Mouse (Mus musculus): ENCODE measurements around the gene Fam84a. TPM values are rescaled to one million over a fixed set of nuclear protein-coding genes. Genes with fewer than 3 reads are reported as not detected.
A peak's percentile ranks its signal among the peaks of the same experiment; 100 is the strongest.

The Fam84a gene
- 86.6 and 100 TPM in 2 replicates for polyA plus RNA-seq (2015; fragmentation: Nextera tagmentation; extraction: Ambion mirVana)

- Histone ChIP-seq H3K4me3 (peak within 1 kb of the TSS; percentile 75), H3K27me3 (no peaks in the 10 kb centered on the region), H3K4me1 (peaks cover 38% of the 10 kb centered on the region), H3K4me2 (replicated peaks) (peak within 1 kb of the TSS; percentile 76), H3K9ac (replicated peaks) (peak within 1 kb of the TSS; percentile 56), H3K27ac (replicated peaks) (peak within 1 kb of the TSS; percentile 82), H3K9me3 (no peaks in the 10 kb centered on the region), H3K36me3 (no peaks in the 10 kb centered on the region)
- ATAC-seq (replicated peaks), result peak; percentile 99
- WGBS, result under 1% methylated on average over 31 of the region's 31 CpGs
Measured at GRCm38 (mm10) chr12:14151921-14152320, at the start of gene Fam84a. Fam84a (minus strand) TSS chr12:14152054.

GRCm38 (mm10) chr12:14195479-14195878 is 43.6 kb upstream of the Fam84a start:
- Histone ChIP-seq H3K27me3 (no peaks in the 10 kb centered on the region), H3K4me1 (no peaks in the 10 kb centered on the region), H3K4me3 (no peak overlapping the region), H3K36me3 (no peaks in the 10 kb centered on the region), H3K9me3 (no peaks in the 10 kb centered on the region), H3K4me2 (replicated peaks) (no peak overlapping the region), H3K27ac (replicated peaks) (no peak overlapping the region), H3K9ac (replicated peaks) (no peak overlapping the region)
- ATAC-seq (replicated peaks), result no peak
- WGBS, result 55% methylated on average over 3 of the region's 3 CpGs

- no peak for ATAC-seq (replicated peaks)
- no peak overlapping the region for H3K9ac ChIP-seq (replicated peaks)
- no peak overlapping the region for H3K27ac ChIP-seq (replicated peaks)
- no peak overlapping the region for H3K4me3 ChIP-seq
- WGBS, result 90% methylated on average over 3 of the region's 3 CpGs
- no peaks in the 10 kb centered on the region for H3K27me3 ChIP-seq
- no peaks in the 10 kb centered on the region for H3K4me1 ChIP-seq
- no peaks in the 10 kb centered on the region for H3K36me3 ChIP-seq
- no peaks in the 10 kb centered on the region for H3K9me3 ChIP-seq
- no peak overlapping the region for H3K4me2 ChIP-seq (replicated peaks)
Measured at GRCm38 (mm10) chr12:14186689-14187195, 34.9 kb upstream of the Fam84a start.

- Histone ChIP-seq H3K27ac (replicated peaks) (no peak overlapping the region), H3K9me3 (no peaks in the 10 kb centered on the region), H3K27me3 (no peaks in the 10 kb centered on the region), H3K4me3 (no peak overlapping the region), H3K4me2 (replicated peaks) (no peak overlapping the region), H3K4me1 (no peaks in the 10 kb centered on the region), H3K9ac (replicated peaks) (no peak overlapping the region), H3K36me3 (no peaks in the 10 kb centered on the region)
- no peak for ATAC-seq (replicated peaks)
- WGBS, result 60% methylated on average over 2 of the region's 2 CpGs
Measured at GRCm38 (mm10) chr12:14165713-14166112, 13.9 kb upstream of the Fam84a start.

GRCm38 (mm10) chr12:14164936-14165335 is 13.1 kb upstream of the Fam84a start:
- Histone ChIP-seq H3K27ac (replicated peaks) (no peak overlapping the region), H3K4me1 (no peaks in the 10 kb centered on the region), H3K9ac (replicated peaks) (no peak overlapping the region), H3K9me3 (no peaks in the 10 kb centered on the region), H3K4me3 (no peak overlapping the region), H3K36me3 (no peaks in the 10 kb centered on the region), H3K27me3 (no peaks in the 10 kb centered on the region), H3K4me2 (replicated peaks) (no peak overlapping the region)
- no peak for ATAC-seq (replicated peaks)
- 100% methylated on average over 1 of the region's 1 CpGs for WGBS

DNA sequence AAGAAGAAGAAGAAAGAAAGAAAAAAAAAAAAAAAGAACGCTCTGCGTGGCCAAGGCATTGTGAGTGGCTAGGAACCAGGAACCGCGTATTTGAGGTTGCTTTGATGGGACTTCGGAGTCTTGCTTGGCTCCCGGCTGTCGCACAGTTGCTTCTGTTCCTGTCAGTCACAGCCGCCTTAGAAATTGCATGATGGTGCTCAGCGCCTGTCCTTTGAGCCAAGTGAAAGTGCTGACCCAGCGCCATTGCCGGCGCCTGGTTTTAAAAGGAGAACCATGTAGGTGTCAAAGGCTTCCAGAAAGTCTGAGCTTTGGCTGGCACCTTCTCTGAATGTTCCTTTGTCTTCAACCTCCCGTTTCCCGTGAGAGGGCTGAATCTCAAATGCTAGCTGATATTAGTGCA is 572 bp upstream of the Fam84a start:
- Histone ChIP-seq H3K4me3 (peak overlapping the region; percentile 75), H3K27ac (replicated peaks) (peak overlapping the region; percentile 36), H3K9ac (replicated peaks) (peak overlapping the region; percentile 45), H3K27me3 (no peaks in the 10 kb centered on the region), H3K36me3 (no peaks in the 10 kb centered on the region), H3K4me2 (replicated peaks) (peak overlapping the region; percentile 76), H3K9me3 (no peaks in the 10 kb centered on the region), H3K4me1 (peaks cover 35% of the 10 kb centered on the region)
- ATAC-seq (replicated peaks), result peak; percentile 32
- WGBS, result under 1% methylated on average over 14 of the region's 14 CpGs

GRCm38 (mm10) chr12:14150936-14151631 is 770 bp downstream of the Fam84a start:
- ATAC-seq (replicated peaks), result peak; percentile 26
- Histone ChIP-seq H3K4me3 (peak overlapping the region; percentile 75), H3K36me3 (no peaks in the 10 kb centered on the region), H3K9ac (replicated peaks) (peak overlapping the region; percentile 56), H3K27ac (replicated peaks) (peak overlapping the region; percentile 82), H3K9me3 (no peaks in the 10 kb centered on the region), H3K4me2 (replicated peaks) (peak overlapping the region; percentile 76), H3K27me3 (no peaks in the 10 kb centered on the region), H3K4me1 (peaks cover 38% of the 10 kb centered on the region)
- WGBS, result 2% methylated on average over 19 of the region's 19 CpGs

DNA sequence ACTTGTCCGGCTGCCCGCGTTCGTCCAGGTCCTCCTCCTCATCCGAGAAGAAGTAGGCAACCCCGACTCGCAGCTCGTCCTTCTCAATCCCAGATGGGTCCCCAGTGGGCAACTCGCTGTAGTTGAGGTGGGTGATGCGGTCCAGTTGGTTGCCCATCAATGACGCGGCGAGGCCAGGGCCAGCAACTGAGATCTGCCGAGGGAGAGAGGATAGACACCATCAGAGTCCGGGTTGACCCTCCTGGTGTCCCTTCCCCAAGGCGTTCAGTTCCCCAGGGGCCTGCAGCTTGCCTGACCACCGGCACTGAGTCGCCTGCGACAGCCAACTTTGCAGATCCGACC is 1.3 kb downstream of the Fam84a start:
- ATAC-seq (replicated peaks), result no peak
- Histone ChIP-seq H3K36me3 (no peaks in the 10 kb centered on the region), H3K9me3 (no peaks in the 10 kb centered on the region), H3K4me3 (peak overlapping the region; percentile 75), H3K4me2 (replicated peaks) (peak overlapping the region; percentile 76), H3K27ac (replicated peaks) (peak overlapping the region; percentile 82), H3K27me3 (no peaks in the 10 kb centered on the region), H3K4me1 (peaks cover 38% of the 10 kb centered on the region), H3K9ac (replicated peaks) (peak overlapping the region; percentile 56)
- WGBS, result 1% methylated on average over 20 of the region's 20 CpGs

- under 1% methylated on average over 59 of the region's 59 CpGs for WGBS
- no peaks in the 10 kb centered on the region for H3K27me3 ChIP-seq
- H3K4me1 ChIP-seq, result peaks cover 39% of the 10 kb centered on the region
- H3K27ac ChIP-seq (replicated peaks), result peak overlapping the region; percentile 82; the same call in 1 of the 2 replicates
- H3K4me3 ChIP-seq, result peak overlapping the region; percentile 75
- H3K9me3 ChIP-seq, result no peaks in the 10 kb centered on the region
- H3K4me2 ChIP-seq (replicated peaks), result peak overlapping the region; percentile 76
- peak; percentile 15 for ATAC-seq (replicated peaks)
- H3K9ac ChIP-seq (replicated peaks), result peak overlapping the region; percentile 56
- H3K36me3 ChIP-seq, result no peaks in the 10 kb centered on the region
Measured at GRCm38 (mm10) chr12:14149843-14150567, 1.8 kb downstream of the Fam84a start.

DNA sequence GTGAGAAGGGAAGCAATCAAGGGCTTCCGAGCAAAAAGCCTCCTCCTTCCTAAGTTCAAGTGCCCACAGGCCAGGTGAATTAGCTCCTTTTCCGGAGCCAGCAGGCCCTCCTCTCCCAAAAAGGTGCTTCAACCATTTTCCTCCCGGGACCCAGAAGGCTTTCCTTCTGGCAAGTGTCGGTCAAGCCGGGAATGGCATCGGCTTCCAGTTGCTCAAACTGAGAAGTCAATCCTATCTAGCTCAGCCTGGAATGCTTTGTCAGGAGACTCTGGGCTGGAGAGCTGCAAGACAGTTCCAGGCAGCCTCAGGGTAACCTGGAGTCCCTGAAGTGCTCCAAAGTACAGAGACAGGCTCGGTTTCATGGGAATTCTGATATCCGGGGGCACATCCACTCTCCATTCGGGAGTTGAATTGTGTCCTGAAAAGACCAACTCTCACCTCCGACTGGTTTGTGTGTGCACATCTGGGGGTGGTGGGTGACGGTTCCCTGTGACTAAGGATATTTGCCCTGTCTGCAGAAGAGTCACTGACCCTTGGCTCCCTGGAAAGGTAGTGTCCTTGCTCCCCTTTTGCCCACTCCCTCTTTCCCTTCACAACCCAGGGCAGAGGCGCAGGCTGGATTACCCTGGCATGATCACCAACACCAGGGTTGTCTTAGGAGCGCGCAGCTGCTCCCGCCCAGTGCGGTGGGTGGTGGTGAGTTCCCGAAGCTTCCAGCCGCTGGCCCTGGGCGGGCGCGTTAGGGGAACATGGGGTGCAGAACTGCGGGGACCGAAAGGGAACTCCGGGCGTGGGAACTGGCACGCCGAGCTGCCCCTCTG is 2.6 kb downstream of the Fam84a start:
- Histone ChIP-seq H3K4me1 (peaks cover 43% of the 10 kb centered on the region), H3K4me2 (replicated peaks) (peak overlapping the region; percentile 76), H3K4me3 (peak overlapping the region; percentile 75), H3K9me3 (no peaks in the 10 kb centered on the region), H3K27ac (replicated peaks) (peak overlapping the region; percentile 82; the same call in 1 of the 2 replicates), H3K36me3 (no peaks in the 10 kb centered on the region), H3K27me3 (no peaks in the 10 kb centered on the region), H3K9ac (replicated peaks) (peak overlapping the region; percentile 56)
- 15% methylated on average over 27 of the region's 27 CpGs for WGBS
- ATAC-seq (replicated peaks), result no peak

GRCm38 (mm10) chr12:14137046-14137445 is 14.8 kb downstream of the Fam84a start:
- 93% methylated on average over 1 of the region's 1 CpGs for WGBS
- Histone ChIP-seq H3K4me1 (no peaks in the 10 kb centered on the region), H3K27me3 (no peaks in the 10 kb centered on the region), H3K4me3 (no peak overlapping the region), H3K9me3 (no peaks in the 10 kb centered on the region), H3K9ac (replicated peaks) (no peak overlapping the region), H3K36me3 (no peaks in the 10 kb centered on the region), H3K27ac (replicated peaks) (no peak overlapping the region), H3K4me2 (replicated peaks) (no peak overlapping the region)
- no peak for ATAC-seq (replicated peaks)

DNA sequence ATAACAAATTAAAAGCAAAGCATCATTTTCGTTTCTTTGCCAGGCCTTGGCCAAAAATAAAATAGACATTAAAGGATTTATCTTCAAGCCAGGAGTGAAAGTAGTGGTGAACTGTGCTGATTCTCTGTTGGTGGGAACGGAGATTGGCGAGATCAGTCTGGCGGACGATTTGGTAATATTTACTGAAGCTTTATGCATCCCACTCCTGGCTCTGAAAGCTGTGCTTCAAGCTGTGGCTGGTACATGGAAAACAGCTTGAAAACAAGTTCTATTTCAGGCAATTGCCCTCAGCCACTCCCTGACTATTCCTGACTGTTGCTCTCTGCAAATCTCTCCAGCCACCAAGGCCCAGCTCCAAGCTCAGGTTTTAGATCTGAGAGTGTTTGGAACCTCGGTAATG is 37.1 kb downstream of the Fam84a start:
- no peak for ATAC-seq (replicated peaks)
- 82% methylated on average over 6 of the region's 6 CpGs for WGBS
- Histone ChIP-seq H3K4me3 (no peak overlapping the region), H3K27me3 (no peaks in the 10 kb centered on the region), H3K27ac (replicated peaks) (no peak overlapping the region), H3K9me3 (no peaks in the 10 kb centered on the region), H3K4me1 (no peaks in the 10 kb centered on the region), H3K9ac (replicated peaks) (no peak overlapping the region), H3K36me3 (no peaks in the 10 kb centered on the region), H3K4me2 (replicated peaks) (no peak overlapping the region)

Measured in forebrain, embryonic 15.5 days (tissue).